Mouse (Mus musculus) liver, adult 2 months (tissue): ENCODE measurements at regions not wholly inside any gene's neighbourhood (a gene's known extent, or its start where the extent isn't known, plus 50 kb on each side); places are given as distances from the start of the nearest gene placed in this dataset.

Experiments
- DNase-seq: peaks from one replicate; pipeline ENCODE4 v3.0.0-alpha.2; 2011; ENCODE audit warnings: low read depth, low spot score; ENCODE audit errors: extremely low read depth
- H3K27ac ChIP-seq: fragments of 200-500 bp; replicated peaks from 2 replicates; pipeline ENCODE4 v1.5.1; 2012; ENCODE audit warnings: low read depth, mild to moderate bottlenecking, control low read depth, inconsistent platforms, low read length; ENCODE audit not compliant: insufficient read depth
- H3K27me3 ChIP-seq: fragments of 200-500 bp; 2 replicates; pipeline ENCODE4 v1.6.1; 2012; ENCODE audit warnings: mild to moderate bottlenecking, moderate library complexity, low read length, inconsistent platforms; ENCODE audit not compliant: control insufficient read depth, insufficient read depth
- H3K36me3 ChIP-seq: fragments of 200-500 bp; 2 replicates; pipeline ENCODE4 v1.6.1; 2012; ENCODE audit warnings: low read length, inconsistent platforms; ENCODE audit not compliant: control insufficient read depth, insufficient read depth
- H3K4me1 ChIP-seq: fragments of 200-500 bp; 2 replicates; pipeline ENCODE4 v1.6.1; 2011; ENCODE audit warnings: low read length; ENCODE audit not compliant: control insufficient read depth, insufficient read depth
- H3K4me3 ChIP-seq: fragments of 200-500 bp; 2 replicates; pipeline ENCODE4 v1.5.1; 2011; ENCODE audit warnings: low read depth, mild to moderate bottlenecking, control low read depth, low read length, moderate library complexity; ENCODE audit not compliant: insufficient read depth
- H3K79me2 ChIP-seq: fragments of 200-500 bp; 2 replicates; pipeline ENCODE4 v1.6.1; 2012; ENCODE audit warnings: inconsistent platforms, mild to moderate bottlenecking, low read length, moderate library complexity; ENCODE audit not compliant: control insufficient read depth, insufficient read depth
- H3K9ac ChIP-seq: fragments of 200-500 bp; 2 replicates; pipeline ENCODE4 v1.6.1; 2012; ENCODE audit warnings: low read depth, mild to moderate bottlenecking, control low read depth, inconsistent platforms, low read length
- CTCF ChIP-seq: fragments of 200-500 bp; IDR thresholded peaks from 2 replicates; pipeline ENCODE4 v1.5.1; 2011; ENCODE audit warnings: low read depth, low read length, control low read depth
- POLR2A ChIP-seq: fragments of 200-500 bp; IDR thresholded peaks from 2 replicates; pipeline ENCODE4 v1.6.1; 2011; ENCODE audit warnings: low read length, control low read depth; ENCODE audit not compliant: insufficient read depth; ENCODE audit errors: extremely low read depth
- whole genome bisulfite sequencing: fragments of 180-500 bp; shearing (Covaris S2); methylation state at CpG from one replicate; pipeline ENCODE4 v1.1.7; 2018; 5-methylcytosine and 5-hydroxymethylcytosine counted together

DNA sequence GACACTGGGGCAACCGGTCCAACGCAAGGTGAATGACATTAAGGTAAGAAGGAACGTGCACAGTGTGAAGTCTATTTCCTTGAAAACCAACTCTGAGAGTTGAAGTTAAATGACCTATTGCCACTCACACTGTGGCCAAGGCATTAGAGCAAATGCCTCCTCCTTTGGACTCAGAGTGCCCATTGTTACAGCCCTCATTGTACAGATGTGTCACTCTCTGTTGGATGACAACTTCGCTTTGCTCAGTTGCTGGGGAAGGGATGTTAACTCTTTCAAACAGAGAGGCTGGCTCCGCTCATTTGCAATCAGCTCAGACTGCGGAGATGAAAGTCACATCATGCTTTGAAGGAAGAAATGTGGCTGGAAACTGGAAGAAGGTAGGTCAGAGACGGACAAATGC is 117.1 kb upstream of the 1700016C15Rik start:
- DNase-seq: no peak
- 81% methylated on average over 7 of the region's 7 CpGs for WGBS
- Histone ChIP-seq H3K36me3 (no peaks in the 10 kb centered on the region), H3K27me3 (no peaks in the 10 kb centered on the region), H3K27ac (no peak overlapping the region), H3K79me2 (no peaks in the 10 kb centered on the region), H3K4me1 (no peaks in the 10 kb centered on the region), H3K9ac (no peak overlapping the region), H3K4me3 (no peak overlapping the region)
- TF ChIP-seq CTCF: no peak
- no peak for TF ChIP-seq POLR2A

- Histone ChIP-seq H3K4me3 (no peak overlapping the region), H3K9ac (no peak overlapping the region), H3K4me1 (no peaks in the 10 kb centered on the region), H3K27ac (no peak overlapping the region), H3K79me2 (no peaks in the 10 kb centered on the region), H3K27me3 (no peaks in the 10 kb centered on the region), H3K36me3 (no peaks in the 10 kb centered on the region)
- no peak for DNase-seq
- no peak for TF ChIP-seq POLR2A
- TF ChIP-seq CTCF: no peak
- WGBS: 91% methylated on average over 9 of the region's 9 CpGs
These were observed 114.0 kb upstream of the 1700016C15Rik start for GRCm38 (mm10) chr1:177615609-177616008.

DNA sequence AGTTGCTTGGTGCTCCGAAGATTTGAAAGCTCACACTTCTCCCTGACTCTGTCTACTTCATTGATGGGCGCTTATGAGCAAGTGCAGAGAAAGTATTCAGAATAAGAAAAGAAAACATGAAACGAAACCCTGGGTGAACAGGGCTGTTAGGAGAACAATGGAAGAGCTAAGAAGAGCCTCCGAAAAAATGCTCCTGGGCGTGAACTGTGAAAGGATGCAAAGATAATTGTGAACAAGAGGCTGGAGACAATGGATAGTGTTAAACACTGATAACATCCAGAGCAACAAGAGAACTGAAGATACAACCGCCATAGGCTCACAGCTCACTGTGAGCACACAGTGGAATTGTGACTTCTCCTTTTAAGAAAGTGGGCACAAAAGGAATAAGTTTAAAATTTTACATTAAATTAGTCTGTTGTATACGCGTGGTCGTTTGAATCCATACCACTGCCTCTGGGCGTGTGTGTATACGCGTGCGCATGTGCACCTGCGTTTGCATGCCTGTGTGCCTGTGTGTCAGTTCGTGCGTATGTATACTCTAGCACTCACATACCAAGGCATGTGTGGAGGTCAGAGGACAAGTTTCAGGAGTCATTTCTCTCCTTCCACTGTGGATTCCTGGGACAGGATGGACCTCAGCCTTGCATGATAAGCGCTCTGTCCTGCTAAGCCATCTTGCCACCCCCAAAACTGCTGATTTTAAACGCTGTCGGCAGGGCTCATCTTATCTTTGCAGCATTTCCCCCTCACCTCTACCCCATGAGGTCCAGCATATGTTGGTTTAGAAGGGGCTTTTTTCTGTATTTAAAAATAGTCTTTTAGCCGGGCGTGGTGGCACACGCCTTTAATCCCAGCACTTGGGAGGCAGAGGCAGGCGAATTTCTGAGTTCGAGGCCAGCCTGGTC is 113.0 kb upstream of the 1700016C15Rik start:
- Histone ChIP-seq H3K9ac (no peak overlapping the region), H3K36me3 (no peaks in the 10 kb centered on the region), H3K27ac (no peak overlapping the region), H3K4me3 (no peak overlapping the region), H3K27me3 (no peaks in the 10 kb centered on the region), H3K4me1 (no peaks in the 10 kb centered on the region), H3K79me2 (no peaks in the 10 kb centered on the region)
- TF ChIP-seq CTCF (no peak), POLR2A (no peak)
- 79% methylated on average over 24 of the region's 24 CpGs for WGBS
- DNase-seq: no peak

DNA sequence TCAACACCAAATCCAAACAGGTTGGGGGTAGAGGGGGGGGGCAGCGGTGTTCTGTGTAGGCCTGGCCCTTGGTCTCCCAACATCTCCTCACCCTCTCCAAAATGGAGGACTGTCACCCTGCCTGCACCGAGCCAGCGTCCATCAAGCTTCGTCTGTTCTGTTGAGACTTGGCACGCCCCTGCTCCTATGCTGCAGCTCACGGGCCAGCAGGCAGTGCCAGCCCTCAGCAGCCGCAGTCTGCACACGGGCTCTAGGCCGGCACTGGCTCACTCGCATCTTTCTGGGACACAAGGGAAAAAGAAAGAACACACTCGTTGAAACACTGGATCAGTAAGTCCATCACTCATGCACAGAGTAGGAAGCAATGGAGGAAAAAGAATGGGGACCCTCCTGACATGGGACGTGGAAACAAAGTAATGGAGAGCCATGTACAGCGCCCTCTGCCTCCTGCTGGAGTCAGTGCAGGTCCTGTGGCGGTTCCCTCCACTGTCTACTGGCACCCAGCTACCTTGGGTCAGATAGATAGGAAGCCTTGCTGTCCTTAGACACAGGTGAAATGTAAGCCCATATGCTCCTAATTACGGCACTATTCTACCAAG is 109.0 kb upstream of the 1700016C15Rik start:
- TF ChIP-seq CTCF (0 out of 2 replicates have a peak, but pooled peaks have one; percentile 17), POLR2A (no peak)
- H3K27ac ChIP-seq: no peak overlapping the region
- H3K9ac ChIP-seq: no peak overlapping the region
- no peaks in the 10 kb centered on the region for H3K4me1 ChIP-seq
- no peak overlapping the region for H3K4me3 ChIP-seq
- H3K27me3 ChIP-seq: no peaks in the 10 kb centered on the region
- no peaks in the 10 kb centered on the region for H3K36me3 ChIP-seq
- H3K79me2 ChIP-seq: no peaks in the 10 kb centered on the region
- WGBS: 89% methylated on average over 15 of the region's 15 CpGs
- DNase-seq: no peak

DNA sequence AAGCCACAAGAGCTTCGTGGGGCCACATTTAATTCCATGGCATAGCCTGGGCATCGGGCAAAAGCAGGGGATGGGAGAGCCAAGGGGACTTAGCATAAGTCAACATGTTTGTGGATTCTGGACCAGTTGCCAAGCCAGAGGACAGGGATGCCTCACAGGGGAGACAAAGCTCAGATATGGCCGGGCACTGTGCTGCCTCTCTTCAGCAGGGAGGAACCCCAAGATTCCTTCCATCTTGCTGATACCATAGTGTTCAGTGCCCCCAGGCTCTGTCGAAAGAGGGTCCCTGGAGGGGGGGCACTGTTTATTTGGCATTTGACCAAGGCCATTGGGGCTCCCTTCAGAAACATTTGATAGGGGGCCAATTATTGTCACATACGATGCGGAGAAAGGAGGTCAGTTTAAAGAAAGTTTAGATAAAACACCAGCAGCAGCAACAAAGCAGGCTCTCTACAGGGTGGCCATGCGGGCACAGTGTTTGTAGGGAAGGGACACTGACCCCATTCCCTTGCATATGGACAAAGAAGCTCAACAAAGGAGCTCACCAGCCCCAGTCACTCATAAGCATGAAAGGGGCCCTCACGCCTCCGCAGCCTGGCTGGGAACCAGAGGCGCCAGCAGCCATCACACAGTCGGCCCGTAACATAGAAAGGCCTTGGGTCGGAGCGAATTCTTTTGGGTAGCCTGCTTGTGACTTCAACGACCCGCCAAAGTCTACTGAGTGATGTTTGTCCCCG is 107.6 kb upstream of the 1700016C15Rik start:
- TF ChIP-seq POLR2A (no peak), CTCF (no peak)
- Histone ChIP-seq H3K79me2 (no peaks in the 10 kb centered on the region), H3K4me1 (no peaks in the 10 kb centered on the region), H3K4me3 (no peak overlapping the region), H3K27me3 (no peaks in the 10 kb centered on the region), H3K9ac (no peak overlapping the region), H3K36me3 (no peaks in the 10 kb centered on the region), H3K27ac (no peak overlapping the region)
- no peak for DNase-seq
- WGBS: 92% methylated on average over 17 of the region's 17 CpGs
